Mouse (Mus musculus): ENCODE data around the gene Car6.

- TF ChIP-seq CTCF (IDR thresholded peaks at IDR 0.05; ENCODE audit: insufficient read depth, low read length) (no peak), POLR2A (IDR thresholded peaks at IDR 0.05; ENCODE audit: borderline replicate concordance, extremely low read depth, low read depth, low read length) (no peak)
Observed at GRCm38 (mm10) chr4:150198268-150198667, 2.9 kb downstream of the Car6 start.

Measured in lung, adult 2 months (tissue).